Mouse (Mus musculus) cerebellum, adult 9-11 months (tissue): ENCODE measurements at regions not wholly inside any gene's neighbourhood (a gene's known extent, or its start where the extent isn't known, plus 50 kb on each side); places are given as distances from the start of the nearest gene placed in this dataset.

Source experiments
- DNase-seq: peaks from one replicate; pipeline ENCODE4 v3.0.0; 2022

GRCm38 (mm10) chr2:79548039-79548600 is 87.0 kb upstream of the Itprid2 start:
- DNase-seq, result no peak

- DNase-seq, result no peak
Observed at GRCm38 (mm10) chr2:79549781-79550180, 85.4 kb upstream of the Itprid2 start.

GRCm38 (mm10) chr2:79550432-79550831 is 84.7 kb upstream of the Itprid2 start:
- DNase-seq, result no peak

GRCm38 (mm10) chr2:79552481-79552880 is 82.7 kb upstream of the Itprid2 start:
- no peak for DNase-seq

GRCm38 (mm10) chr2:79555395-79555794 is 79.8 kb upstream of the Itprid2 start:
- no peak for DNase-seq

- DNase-seq, result no peak
Observed at GRCm38 (mm10) chr2:79557361-79557760, 77.8 kb upstream of the Itprid2 start.

- no peak for DNase-seq
Observed at GRCm38 (mm10) chr2:79566280-79566933, 68.7 kb upstream of the Itprid2 start.

- no peak for DNase-seq
Observed at GRCm38 (mm10) chr2:79567413-79567934, 67.7 kb upstream of the Itprid2 start.

- DNase-seq, result peak; percentile 58
Observed at GRCm38 (mm10) chr2:79569663-79570062, 65.5 kb upstream of the Itprid2 start.

GRCm38 (mm10) chr2:79571910-79572309 is 63.2 kb upstream of the Itprid2 start:
- no peak for DNase-seq

GRCm38 (mm10) chr2:79575074-79575473 is 60.1 kb upstream of the Itprid2 start:
- no peak for DNase-seq

- no peak for DNase-seq
Observed at GRCm38 (mm10) chr2:79585022-79585774, 50.0 kb upstream of the Itprid2 start.
